Mouse (Mus musculus) cerebellum, postnatal 10 days (tissue): Measurements from ENCODE around the gene Cpd.
A peak's percentile ranks its signal among the peaks of the same experiment; 100 is the strongest.

ENCODE experiments used
- DNase-seq, 2 experiments: peaks; one replicate each; pipeline ENCODE4 v3.0.0; 2021; ENCODE audit warnings: mixed read lengths in 2 of 2

Cpd gene

GRCm38 (mm10) chr11:76846878-76847222, at the start of gene Cpd:
Gene Cpd, minus strand, starts transcription at chr11:76847018.
- peak; percentile 98 for DNase-seq

GRCm38 (mm10) chr11:76896360-76896759, 49.5 kb upstream of the Cpd start:
- DNase-seq = no peak

GRCm38 (mm10) chr11:76894240-76894639, 47.4 kb upstream of the Cpd start:
- peak; percentile 83 for DNase-seq

- no peak for DNase-seq
Observed at GRCm38 (mm10) chr11:76893570-76893969, 46.8 kb upstream of the Cpd start.

GRCm38 (mm10) chr11:76892972-76893371, 46.2 kb upstream of the Cpd start:
- DNase-seq = no peak

GRCm38 (mm10) chr11:76891738-76892349, 45.0 kb upstream of the Cpd start:
- DNase-seq = no peak

- no peak for DNase-seq
Observed at GRCm38 (mm10) chr11:76891171-76891570, 44.4 kb upstream of the Cpd start.

GRCm38 (mm10) chr11:76889339-76890164, 42.7 kb upstream of the Cpd start:
- DNase-seq = peak in 1 of 2 experiments; percentile 28

- no peak for DNase-seq
Observed at GRCm38 (mm10) chr11:76884451-76884850, 37.6 kb upstream of the Cpd start.

GRCm38 (mm10) chr11:76879816-76880215, 33.0 kb upstream of the Cpd start:
- no peak for DNase-seq

- no peak for DNase-seq
Observed at GRCm38 (mm10) chr11:76874766-76875165, 27.9 kb upstream of the Cpd start.

- DNase-seq = no peak
Observed at GRCm38 (mm10) chr11:76873865-76874264, 27.0 kb upstream of the Cpd start.

GRCm38 (mm10) chr11:76872556-76873234, 25.9 kb upstream of the Cpd start:
- no peak for DNase-seq

- DNase-seq = peak; percentile 71 to 73
Observed at GRCm38 (mm10) chr11:76861185-76861584, 14.4 kb upstream of the Cpd start.

GRCm38 (mm10) chr11:76859261-76859660, 12.4 kb upstream of the Cpd start:
- DNase-seq = no peak

GRCm38 (mm10) chr11:76858781-76859180, 12.0 kb upstream of the Cpd start:
- no peak for DNase-seq

GRCm38 (mm10) chr11:76857111-76857510, 10.3 kb upstream of the Cpd start:
- no peak for DNase-seq

- DNase-seq = no peak
Observed at GRCm38 (mm10) chr11:76856601-76857000, 9.8 kb upstream of the Cpd start.

GRCm38 (mm10) chr11:76854475-76855341, 7.9 kb upstream of the Cpd start:
- no peak for DNase-seq

- DNase-seq = no peak
Observed at GRCm38 (mm10) chr11:76851512-76851911, 4.7 kb upstream of the Cpd start.

- peak; percentile 70 to 82 for DNase-seq
Observed at GRCm38 (mm10) chr11:76849596-76849995, 2.8 kb upstream of the Cpd start.

- no peak for DNase-seq
Observed at GRCm38 (mm10) chr11:76848081-76848480, 1.3 kb upstream of the Cpd start.

GRCm38 (mm10) chr11:76847354-76847753, 536 bp upstream of the Cpd start:
- DNase-seq = no peak
